Mouse (Mus musculus) embryo, embryonic 9.5 days (tissue): ENCODE results near the gene Zan.

Experiments
- DNase-seq: peaks from one replicate; pipeline ENCODE4 v3.0.0-alpha.2; 2017; ENCODE audit errors: extremely low spot score

Gene Zan

GRCm38 (mm10) chr5:137351058-137351380 is 125.8 kb downstream of the Zan start:
- DNase-seq = peak; percentile 53

DNA sequence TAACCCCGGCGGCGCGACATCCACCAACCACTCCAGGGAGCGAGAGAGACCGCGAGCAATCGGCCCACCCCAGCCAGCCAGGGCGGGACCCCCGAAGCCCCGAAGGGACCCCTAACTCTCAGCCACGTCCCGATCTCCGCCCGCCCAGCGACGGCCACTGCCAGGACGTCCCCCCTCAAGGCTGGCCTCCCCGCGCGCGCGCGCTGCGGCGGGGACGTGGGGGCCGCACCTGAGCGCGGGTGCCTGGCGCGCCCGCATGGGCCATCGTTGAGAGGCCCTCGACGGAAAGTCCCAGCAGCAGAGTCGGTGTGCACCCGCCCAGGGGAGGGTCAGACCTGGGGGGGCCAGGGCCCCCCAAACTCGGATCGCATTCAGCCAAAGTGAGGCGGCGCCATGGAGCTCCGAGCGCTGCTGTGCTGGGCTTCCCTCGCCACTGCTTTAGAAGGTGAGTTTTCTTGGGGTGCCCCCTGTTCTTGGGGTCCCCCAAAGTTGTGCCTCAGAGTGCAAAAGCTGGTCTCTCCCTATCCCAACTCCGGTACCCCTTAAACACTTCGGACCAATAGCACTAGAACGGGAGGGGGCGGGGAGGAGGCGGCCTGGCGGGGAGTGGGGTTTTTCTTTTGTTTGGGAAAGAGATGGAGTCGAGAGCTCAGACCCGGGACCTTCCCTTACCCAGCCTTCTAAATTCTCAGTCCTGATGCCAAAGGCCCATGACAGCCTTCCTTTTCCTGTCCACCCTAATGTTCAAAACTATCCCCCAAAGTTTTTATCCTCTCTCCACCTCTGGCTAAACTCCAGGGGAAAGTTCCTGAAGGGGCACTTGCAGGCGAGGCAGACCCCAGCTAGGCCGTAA is 126.4 kb downstream of the Zan start:
- peak; percentile 61 for DNase-seq

GRCm38 (mm10) chr5:137349384-137350204 is 127.3 kb downstream of the Zan start, which contains the start of gene Ephb4:
Ephb4 (plus strand) TSS chr5:137350109.
- DNase-seq = peak; percentile 98

DNA sequence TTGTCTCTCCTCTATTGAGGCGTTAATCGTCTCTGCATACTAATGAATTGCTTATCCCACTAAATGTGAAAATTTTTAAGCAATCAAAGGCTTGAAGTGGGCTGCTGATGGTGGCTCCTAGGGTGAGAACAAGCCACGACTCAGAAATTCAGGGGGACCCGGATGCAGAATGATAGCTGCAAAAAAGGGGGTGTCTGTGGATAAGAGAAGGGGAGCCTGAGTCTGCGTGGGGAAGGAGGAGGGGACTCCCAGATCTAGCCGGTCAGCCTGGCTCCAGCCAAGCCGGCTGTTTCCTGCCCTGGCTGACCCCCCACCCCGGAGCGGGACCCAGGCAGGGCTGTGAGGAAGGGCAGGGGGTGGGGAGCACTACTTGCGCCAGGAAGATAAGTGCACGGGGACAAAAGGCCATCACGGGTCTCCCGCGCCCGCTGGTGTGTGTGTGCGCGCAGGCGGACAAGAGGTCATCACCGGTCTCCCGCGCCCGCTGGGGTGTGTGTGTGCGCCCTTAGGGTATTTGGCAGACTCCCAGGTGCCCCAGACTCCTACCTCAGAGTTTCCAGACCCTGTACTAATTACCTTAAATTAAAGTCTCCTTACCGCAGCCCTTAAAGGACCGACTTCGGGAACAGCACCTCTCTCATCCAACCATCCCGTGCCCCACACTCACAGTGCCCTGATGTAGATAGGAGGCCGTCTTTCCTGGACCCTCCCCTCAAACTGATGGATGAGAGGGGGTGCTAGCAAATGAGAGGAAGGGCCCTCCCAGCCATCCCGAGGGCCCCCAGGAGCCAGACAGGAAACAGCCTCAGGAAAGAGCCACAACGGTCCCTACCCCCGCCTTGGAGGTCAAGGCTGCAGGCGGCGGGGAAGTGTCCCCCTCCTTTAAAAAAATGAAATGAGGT is 128.1 kb downstream of the Zan start:
- peak; percentile 77 for DNase-seq

GRCm38 (mm10) chr5:137347856-137348255 is 129.0 kb downstream of the Zan start:
- peak; percentile 27 for DNase-seq

- DNase-seq = no peak
These were observed 129.9 kb downstream of the Zan start for GRCm38 (mm10) chr5:137346983-137347382.

DNA sequence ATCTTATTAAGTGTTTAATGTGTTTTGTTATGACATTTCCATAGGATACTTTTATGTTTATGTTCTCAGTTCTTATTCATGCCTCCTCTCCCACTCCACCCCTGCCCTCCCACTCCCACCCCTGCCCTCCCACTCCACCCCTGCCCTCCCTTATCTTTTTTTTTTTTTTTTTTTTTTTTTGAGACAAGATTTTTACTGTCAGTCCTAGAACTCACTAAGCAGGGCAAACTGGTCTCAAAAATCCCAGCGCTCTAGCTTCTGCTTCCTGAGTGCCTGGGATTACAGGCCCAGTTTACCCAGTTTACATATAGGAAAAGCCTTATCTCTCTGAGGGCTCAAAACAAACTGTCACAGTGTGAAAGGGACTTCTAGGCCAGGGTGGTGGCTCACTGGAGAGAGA is 130.5 kb downstream of the Zan start:
- DNase-seq = no peak

DNA sequence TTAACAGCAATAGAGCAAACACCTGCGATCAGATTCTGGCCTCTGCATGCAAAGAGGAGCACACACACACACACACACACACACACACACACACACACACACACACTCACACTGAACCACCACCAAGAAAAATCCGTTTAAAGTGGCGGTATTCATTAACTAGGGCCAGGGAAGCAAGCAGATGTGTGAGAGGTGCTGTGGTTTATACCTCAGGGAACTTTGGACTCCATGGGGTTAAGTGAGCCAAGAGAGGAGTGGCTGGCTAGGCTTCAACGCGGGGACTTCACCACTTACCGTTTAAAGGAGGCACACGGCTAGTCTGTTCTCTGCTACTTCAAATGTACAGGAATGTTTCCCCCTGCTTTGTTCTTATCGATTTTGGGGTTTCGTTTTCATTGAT is 131.0 kb downstream of the Zan start:
- no peak for DNase-seq

- no peak for DNase-seq
These were observed 133.0 kb downstream of the Zan start for GRCm38 (mm10) chr5:137343869-137344268.

DNA sequence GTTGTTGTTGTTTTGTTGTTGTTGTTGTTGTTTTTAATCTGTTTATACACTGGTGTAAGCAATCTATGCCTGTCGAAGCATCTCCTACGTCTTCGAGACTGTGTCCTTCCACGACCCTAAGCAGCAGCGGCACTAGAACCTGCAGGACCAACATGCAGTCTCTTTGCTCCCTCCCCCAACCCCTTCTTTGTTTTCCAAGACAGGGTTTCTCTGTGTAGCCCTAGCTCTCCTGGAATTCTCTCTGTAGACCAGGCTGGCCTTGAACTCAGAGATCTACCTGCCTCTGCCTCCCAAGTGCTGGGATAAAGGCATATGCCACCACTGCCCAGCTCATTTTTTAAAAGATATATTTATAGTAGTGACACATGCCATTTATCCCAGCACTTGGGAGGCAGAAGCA is 133.5 kb downstream of the Zan start:
- no peak for DNase-seq

DNA sequence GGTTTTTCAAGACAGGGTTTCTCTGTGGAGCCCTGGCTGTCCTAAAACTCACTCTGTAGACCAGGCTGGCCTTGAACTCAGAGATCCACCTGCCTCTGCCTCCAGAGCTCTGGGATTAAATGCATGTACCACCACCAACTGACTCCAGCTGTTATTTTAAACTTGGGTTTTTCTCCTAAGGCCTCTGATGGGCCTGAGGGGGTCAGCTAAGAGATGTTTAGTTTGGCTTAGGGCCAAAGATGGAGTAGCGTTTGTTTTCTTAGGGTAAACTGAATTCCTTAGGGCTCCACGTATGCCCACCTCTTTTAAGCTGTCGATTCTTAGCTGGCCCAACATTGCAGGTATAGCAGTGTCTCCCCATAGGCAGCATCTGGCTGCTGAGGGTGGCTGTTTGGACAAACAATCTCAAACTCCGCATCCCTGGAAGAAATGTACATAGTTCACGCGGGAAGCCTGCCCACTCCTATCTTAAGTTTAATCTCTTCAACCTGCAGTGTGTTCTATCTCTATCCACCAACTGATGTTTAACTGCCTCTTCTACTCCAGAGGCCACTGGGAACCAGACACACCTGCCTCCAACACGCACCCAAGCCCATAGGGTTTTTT is 134.4 kb downstream of the Zan start:
- DNase-seq = no peak

- no peak for DNase-seq
These were observed 136.6 kb downstream of the Zan start for GRCm38 (mm10) chr5:137340222-137340621.

DNA sequence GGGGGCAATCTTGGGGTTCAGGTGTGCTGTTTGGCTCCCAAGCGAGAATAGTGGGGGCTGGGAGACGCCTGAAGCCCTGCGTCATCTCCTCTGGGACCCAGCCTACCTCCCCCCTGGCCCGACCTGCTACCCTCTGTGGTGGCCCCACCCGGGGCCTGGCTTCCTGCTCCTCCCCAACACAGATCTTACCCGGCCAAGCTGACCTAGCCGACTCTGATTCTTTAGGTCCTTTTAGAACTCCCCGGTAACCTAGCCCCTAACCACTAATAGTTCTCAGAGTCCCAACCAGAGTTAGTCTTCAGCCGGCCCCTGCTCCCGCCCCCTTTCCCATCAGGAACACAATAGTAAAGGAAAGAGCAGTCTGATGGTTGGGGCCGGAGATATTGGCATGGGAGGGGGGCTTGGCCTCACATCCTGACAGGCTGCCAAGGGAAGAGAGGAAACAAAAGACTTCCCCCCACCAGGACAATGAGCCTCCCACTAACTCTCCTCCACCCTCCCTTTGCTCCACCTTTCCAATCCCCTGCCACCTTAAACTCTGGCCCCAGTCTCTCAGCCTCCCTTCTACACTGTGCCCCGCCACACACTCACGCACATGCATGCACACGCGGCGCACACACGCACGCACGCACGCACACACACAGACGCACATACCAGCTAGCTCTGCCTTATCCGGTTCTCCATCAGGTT is 137.4 kb downstream of the Zan start:
- peak; percentile 47 for DNase-seq

DNA sequence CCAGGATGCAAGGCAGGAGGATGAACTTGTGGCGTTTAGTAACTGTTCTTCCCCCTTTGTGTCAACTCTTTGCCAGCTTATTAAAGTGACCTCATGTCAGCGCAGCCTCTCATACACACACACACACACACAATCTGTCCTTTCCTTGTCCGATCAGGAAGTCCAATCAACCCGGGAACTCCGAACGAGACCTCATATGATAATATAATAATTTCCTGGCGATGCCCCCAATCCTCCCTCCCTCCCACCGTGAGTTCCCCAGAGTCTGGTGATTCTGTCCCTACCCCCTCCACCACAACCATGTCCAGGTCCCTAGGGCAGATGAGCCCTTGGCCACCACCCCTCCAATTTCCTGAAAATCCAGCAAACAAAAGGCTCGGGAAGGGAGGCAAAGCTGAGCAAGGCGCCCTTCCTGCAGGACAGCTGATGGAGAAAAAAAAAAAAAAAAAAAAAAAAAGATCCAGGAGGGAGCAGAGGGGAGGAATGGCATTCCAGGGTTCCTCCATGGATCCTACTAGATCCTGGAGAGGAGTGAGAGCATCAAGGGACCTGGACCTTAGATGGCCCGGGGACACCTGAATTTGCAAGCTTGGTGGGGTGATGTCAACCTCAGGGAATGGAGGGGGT is 138.1 kb downstream of the Zan start:
- peak; percentile 49 for DNase-seq

GRCm38 (mm10) chr5:137338256-137338655 is 138.6 kb downstream of the Zan start:
- peak; percentile 82 for DNase-seq

DNA sequence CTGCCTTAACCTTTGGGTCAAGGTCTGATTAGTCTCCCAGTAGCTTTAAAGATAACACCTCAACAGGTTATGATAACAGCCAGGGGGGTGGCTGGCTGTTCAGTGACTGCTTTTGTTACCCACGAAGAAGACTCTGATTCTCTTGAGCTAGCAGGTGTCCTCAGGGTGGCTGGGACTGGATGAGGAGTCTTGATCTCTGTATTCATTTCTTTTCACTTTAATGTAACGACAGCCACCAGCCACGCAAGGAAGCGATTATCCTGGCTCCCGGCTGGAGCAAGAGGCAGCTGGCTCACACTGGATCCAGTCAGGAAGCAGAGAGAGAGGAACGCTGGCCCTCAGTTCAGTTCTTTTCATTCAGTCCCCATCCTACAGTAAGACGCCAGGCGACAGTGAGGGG is 139.7 kb downstream of the Zan start:
- no peak for DNase-seq

- DNase-seq = no peak
These were observed 141.8 kb downstream of the Zan start for GRCm38 (mm10) chr5:137335066-137335465.

- no peak for DNase-seq
These were observed 142.5 kb downstream of the Zan start for GRCm38 (mm10) chr5:137334317-137334716.

DNA sequence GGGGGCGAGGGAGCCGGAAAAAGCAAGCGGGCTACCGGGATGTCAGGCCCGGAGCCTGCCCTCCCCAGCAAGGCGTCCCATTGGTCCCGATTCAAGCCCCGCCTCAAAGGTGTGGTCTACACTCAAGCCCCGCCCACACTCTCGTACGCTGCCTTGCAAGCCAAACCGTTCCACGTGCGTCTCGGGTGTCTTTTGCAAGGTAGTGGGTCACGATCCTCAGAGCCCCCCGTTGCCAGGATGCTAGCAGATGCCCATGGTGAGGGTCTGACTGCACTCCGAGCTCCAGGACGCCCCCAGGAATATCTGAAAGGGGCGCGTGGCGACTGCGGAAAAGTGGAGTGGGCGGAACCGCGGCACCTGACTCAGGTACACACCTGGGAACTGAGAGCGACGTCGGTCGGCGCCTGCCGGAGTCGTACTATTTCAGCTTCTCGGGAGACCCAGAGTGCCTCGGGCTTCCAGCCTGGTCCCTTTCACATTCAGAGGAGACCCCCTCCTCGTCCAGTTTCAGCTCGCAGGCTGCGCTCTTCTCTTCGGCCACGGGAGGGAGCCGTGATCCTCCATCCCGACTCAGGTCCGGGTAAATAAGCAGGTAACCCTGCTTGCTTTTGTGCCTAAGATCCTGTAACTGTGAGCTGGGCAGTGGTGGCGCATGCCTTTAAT is 143.2 kb downstream of the Zan start, which contains the start of gene Slc12a9:
TSS of gene Slc12a9 (minus strand) at position 86 of the 663 bp plus-strand sequence.
- DNase-seq = peak; percentile 91
